Mouse (Mus musculus): Measurements from ENCODE around the gene Gm20521.

Gene Gm20521

DNA sequence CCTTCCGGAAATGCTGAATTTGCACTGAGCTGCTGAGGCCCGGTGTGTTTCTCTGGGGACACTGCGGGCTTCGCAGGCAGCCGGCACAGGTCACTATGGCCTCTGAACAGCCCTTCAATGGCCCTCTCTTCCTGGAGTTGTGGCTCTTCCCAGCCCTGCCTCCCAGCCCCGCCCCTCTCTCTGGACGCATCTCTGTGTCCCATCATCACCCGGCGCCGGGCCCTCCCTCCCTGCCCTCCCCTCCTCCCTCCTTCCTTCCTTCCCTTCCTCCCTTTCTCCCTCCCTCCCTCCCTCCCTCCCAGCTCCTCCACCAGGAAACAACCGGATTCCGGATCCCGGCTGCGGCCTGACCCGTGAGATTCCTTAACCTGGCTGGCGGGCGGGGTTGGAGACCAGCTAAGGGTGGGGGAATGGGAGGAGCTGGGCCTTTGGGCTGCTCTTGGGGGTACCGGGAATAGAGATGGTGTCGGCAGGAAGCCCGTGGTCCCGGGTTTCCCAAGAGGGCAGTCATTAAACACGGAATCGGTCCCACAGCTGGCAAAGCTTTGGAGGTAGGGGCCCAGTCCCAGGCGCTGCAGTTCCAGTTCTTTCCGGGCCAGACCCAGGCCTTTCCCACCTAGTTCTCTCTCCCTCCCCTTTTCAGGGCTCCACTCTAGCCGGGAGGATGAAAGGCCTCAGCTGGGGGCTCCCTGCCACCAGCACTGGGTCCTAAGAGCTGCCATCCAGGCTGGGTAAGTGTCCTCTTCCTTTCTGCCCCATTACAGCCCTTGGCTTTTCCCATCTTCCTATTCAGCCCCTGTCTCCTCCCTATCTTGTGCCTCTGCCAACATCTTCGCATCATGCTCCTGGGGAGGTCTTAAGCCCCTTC lies at the start of gene Gm20521, which contains the start of gene Bcl2l2:
Gene Gm20521 (plus strand): TSS at position 288 of the 868 bp plus-strand sequence.
Gene Bcl2l2 (plus strand): TSS at position 224 of the 868 bp plus-strand sequence.
- peak; percentile 61 to 67 for DNase-seq (ENCODE audit: low spot score in 2 of 2)

GRCm38 (mm10) chr14:54843461-54843860 lies 39.8 kb upstream of the Gm20521 start:
- DNase-seq (ENCODE audit: low spot score in 2 of 2), result no peak

DNA sequence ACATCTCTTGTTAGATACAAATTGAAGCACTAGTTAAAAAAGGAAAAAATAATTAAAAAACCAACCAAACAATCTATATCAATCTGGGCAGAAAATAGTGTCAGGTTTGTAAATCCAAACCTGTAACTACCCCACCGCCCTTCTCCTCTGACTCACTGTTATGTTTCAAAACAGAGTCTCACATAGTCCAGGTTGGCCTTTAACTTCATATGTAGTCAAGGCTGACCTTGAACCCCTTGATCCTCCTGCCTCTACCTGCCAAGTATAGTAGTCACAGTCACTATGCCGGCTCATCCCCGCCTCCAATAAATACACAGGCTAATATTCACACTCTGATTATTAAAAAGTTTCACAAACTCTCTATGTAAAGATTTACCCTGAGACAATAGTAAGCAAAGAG lies 27.5 kb upstream of the Gm20521 start:
- no peak for DNase-seq (ENCODE audit: low spot score in 2 of 2)

DNA sequence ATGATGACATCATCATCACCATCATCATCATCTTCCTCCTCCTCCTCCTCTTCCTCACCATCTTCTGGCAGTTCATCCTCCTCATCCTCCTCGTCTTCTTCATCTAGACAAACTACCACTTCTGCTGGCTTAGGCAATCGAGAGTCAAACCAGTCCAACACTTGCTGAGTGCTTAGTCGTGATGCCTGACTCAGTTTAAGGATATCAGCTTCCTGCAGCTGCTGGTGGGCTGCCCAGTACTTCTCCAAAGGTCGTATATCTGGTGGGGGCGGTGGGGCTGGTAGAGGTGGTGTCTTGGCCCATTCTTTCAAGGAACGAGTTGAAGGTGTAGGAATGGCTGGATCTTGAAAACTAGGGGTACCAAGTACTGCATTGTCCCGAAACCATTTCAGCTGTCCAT lies 26.5 kb upstream of the Gm20521 start:
- DNase-seq (ENCODE audit: low spot score in 2 of 2), result no peak

DNA sequence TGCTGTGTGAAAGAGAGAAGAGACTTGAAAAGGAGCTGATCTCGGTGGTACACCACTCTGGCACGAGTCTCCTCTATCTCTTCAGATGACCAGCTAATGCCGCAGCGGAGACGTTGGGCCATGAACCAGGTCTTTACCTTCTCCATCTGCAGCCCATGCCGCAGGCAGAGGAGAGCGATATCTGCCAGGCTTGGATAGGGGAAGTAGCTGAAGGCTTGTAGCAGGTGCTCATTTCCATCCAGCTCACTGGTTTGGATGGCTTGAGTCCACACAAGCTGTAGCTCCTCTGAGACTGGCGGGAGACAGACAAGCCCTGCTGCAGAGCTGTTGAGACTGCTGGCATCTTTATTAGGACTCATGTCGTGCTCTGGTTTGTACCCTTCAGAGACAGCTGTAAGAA lies 25.4 kb upstream of the Gm20521 start:
- DNase-seq (ENCODE audit: low spot score in 2 of 2), result no peak

- peak; percentile 48 to 77 for DNase-seq (ENCODE audit: low spot score in 2 of 2)
These were observed 22.7 kb upstream of the Gm20521 start for GRCm38 (mm10) chr14:54860511-54860910.

- DNase-seq (ENCODE audit: low spot score in 2 of 2), result peak; percentile 91 to 93
These were observed 19.5 kb upstream of the Gm20521 start for GRCm38 (mm10) chr14:54863501-54864312.

GRCm38 (mm10) chr14:54864313-54865036 lies 18.8 kb upstream of the Gm20521 start:
- no peak for DNase-seq (ENCODE audit: low spot score in 2 of 2)

GRCm38 (mm10) chr14:54865626-54866025 lies 17.6 kb upstream of the Gm20521 start:
- no peak for DNase-seq (ENCODE audit: low spot score in 2 of 2)

DNA sequence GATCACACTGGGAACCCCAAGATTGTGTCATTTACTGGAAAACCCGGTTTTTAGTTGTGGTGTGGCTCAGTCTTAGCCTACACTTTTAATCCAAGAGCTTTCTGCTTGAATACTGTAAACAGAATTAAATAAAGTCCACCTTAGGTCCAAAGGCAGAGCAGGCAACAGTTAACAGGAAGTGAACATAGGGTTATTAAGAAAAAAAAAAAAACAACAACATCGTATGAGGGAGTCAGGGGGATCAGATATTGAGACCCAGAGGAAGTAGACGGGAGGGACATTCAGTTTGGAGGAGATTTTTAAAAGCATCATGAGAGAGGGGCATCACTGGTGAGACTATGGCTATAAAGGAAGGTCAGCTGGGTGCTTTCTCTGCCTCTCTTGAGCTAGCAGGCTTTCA lies 17.0 kb upstream of the Gm20521 start:
- no peak for DNase-seq (ENCODE audit: low spot score in 2 of 2)

DNA sequence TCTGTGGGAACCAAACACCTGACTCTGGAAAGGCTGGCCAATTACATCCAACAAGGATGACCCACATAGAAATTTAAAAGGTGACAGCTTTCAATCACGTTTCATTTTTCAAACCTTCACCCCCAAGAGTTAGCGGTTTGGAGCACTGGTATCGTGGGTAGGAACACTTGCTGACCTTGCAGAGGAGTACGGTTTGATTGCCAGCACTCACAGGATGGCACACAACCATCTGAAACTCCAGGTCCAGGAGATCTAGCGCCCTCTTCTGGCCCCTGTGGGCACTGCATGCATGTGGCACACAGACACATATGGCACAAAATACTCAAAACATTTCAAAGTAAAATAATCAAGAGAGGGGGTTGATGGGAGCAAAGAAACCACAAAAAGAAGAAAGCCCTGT lies 16.3 kb upstream of the Gm20521 start:
- DNase-seq (ENCODE audit: low spot score in 2 of 2), result no peak

- no peak for DNase-seq (ENCODE audit: low spot score in 2 of 2)
These were observed 15.2 kb upstream of the Gm20521 start for GRCm38 (mm10) chr14:54868026-54868425.

GRCm38 (mm10) chr14:54870861-54871260 lies 12.4 kb upstream of the Gm20521 start, which contains the start of gene Homez:
TSS of gene Homez (minus strand) at chr14:54870961.
- no peak for DNase-seq (ENCODE audit: low spot score in 2 of 2)

- no peak for DNase-seq (ENCODE audit: low spot score in 2 of 2)
These were observed 9.1 kb upstream of the Gm20521 start for GRCm38 (mm10) chr14:54874165-54874564.

DNA sequence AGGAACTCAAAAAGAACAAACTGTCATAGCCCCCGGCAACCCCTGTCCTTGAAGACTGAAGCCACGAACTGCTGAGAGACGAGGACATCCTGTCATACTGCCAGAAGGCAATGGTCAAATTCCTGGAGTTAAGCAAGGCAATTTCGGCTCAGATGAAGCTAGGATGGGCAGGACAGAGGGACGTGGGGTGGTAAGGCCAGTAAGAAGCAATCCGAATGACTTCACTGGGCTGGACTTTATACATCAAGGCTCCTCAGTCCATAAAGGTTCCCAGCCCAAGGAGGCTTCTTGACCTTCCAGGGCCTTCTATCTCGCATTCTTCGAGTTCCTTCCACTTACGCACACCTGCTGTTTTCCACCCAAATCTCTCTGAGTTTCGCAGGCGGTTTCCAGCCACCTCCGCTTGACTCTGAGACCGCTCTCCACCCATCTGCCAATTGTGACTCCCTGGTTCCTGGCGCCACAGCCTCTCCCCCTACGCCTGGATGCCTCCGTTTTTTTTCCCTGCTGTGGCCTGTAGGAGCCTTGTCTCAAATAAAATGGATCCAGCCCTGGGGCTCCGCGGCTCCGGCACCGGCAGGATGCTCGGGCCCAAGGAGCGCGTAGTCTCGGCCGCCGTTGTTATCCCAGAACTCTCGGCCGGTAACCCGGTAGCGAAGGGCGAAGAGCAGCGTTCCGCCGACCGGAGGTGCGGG lies 7.2 kb upstream of the Gm20521 start:
- no peak for DNase-seq (ENCODE audit: low spot score in 2 of 2)

- peak; percentile 87 to 93 for DNase-seq (ENCODE audit: low spot score in 2 of 2)
These were observed 6.6 kb upstream of the Gm20521 start for GRCm38 (mm10) chr14:54876539-54877047.

DNA sequence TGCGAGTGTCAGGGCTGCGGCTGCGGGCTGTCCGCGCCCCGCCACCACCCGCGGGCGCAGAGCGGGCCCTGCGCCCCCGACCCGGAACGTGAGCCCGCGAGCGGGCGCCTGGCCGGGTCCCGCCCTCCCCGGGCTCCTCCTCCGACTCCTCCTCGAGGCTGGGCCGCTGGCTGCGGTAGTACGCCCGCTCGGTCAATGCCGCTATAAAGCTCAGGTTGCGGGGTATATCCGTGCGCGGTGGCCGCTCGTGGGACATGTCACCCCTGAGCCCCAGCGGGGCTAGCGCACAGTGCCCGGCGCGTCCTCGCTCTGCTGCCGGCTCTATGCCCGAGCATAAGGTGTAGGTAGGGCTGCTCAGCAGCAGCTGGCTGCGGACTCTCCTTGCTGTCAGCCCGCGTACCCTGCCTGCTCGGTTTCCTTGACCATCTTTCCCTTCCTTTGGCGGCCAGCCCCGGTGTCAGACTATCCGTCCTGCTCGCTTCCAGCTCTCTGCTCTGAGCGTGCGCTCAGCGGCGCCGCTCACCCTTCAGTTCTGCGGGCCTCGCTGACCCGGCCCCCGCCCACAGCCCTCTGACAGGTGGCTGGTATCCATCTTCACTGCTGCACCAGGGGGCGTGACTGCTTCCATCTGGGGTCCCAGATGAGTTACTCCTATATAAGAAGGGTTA lies 6.1 kb upstream of the Gm20521 start, which contains the start of gene Ppp1r3e:
Gene Ppp1r3e (minus strand): TSS at position 503 of the 668 bp plus-strand sequence.
- peak; percentile 64 to 66 for DNase-seq (ENCODE audit: low spot score in 2 of 2)

GRCm38 (mm10) chr14:54884022-54884712 lies 926 bp downstream of the Gm20521 start:
- DNase-seq (ENCODE audit: low spot score in 2 of 2), result no peak

GRCm38 (mm10) chr14:54885309-54885708 lies 2.1 kb downstream of the Gm20521 start:
- DNase-seq (ENCODE audit: low spot score in 2 of 2), result no peak

DNA sequence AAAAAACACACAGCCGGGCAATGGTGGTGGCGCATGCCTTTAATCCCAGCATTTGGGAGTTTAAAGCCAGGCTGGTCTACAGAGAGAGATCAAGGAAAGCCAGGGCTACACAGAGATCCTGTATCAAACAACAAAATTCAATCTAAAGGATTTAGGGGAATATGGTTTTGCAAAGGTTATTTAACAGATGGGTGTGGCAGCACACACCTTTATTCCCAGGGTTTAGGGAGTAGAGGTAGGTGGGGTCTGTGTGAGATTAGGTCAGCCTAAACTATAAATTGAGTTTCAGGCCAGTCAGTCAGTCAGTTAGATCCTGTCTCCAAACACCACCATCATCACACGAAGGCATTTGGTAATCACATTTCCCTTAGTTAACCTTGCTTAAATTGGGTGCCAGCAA lies 9.0 kb downstream of the Gm20521 start, which contains the start of gene Pabpn1:
Gene Pabpn1 (plus strand): TSS at position 301 of the 400 bp plus-strand sequence.
- DNase-seq (ENCODE audit: low spot score in 2 of 2), result no peak

Data from frontal cortex, postnatal 36 days (tissue).